Mouse (Mus musculus): ENCODE measurements around the gene Ncs1. TPM values are rescaled to one million over a fixed set of nuclear protein-coding genes. Genes with fewer than 3 reads are reported as not detected.

The Ncs1 gene
- total and polyA plus RNA-seq, 3 experiments, result 0.04 TPM; not detected in 2

DNA sequence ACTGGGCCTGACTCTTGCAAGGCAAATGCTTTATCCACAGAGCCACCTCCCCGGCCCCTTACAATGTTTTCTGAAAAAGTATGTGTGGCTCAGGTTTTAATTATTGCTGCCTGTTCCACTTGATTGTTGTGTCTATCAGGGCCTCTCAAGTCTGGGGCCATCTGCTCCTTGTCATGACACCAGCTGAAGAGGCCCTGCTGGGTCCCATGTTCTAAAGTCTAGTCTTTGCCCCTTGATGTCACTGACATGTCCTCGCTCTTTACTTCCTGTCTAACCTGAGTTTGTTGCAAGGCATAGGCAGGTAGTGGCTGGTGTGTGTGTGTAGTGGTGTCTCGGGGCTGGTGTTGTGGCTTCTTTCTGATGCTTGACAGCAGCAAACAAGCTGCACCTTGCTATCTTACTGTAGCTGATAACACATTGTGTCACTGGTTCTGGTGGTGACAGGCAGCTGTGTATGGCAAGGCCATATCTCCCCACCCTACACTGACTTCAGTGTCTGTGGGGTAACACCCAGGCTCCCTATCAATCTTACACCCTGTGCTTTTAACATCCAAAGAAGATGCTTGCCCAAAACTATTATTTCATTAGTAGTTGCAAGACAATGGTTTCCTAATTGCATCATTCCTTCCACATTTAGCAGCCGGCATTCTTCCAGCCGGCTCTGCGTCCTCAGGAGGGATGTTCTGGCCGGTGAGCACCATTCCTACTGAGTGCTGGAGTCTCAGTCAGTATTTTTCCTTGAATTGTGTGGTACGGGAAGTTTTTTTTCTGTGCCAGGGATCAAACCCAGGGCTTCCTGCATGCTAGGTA lies 96.3 kb downstream of the Ncs1 start:
- Histone ChIP-seq H3K79me2 (replicated peaks; ENCODE audit: control insufficient read depth, extremely low read depth, insufficient read depth, poor library complexity, severe bottlenecking) (no peaks in the 10 kb centered on the region), H3K9me3 (replicated peaks; ENCODE audit: low read length) (peaks cover 13% of the 10 kb centered on the region), H3K4me2 (ENCODE audit: insufficient read depth, low read depth, poor library complexity, severe bottlenecking) (no peak overlapping the region), H3K27me3 (replicated peaks) (peaks cover 76% of the 10 kb centered on the region), H3K27ac (ENCODE audit: insufficient read depth, low read depth) (no peak overlapping the region), H3K9ac (ENCODE audit: insufficient read depth, low read depth) (no peak overlapping the region), H3K4me1 (ENCODE audit: control insufficient read depth in 1 of 2, insufficient read depth in 2 of 2) (no peaks in the 10 kb centered on the region), H3K36me3 (replicated peaks in 1 of 2; ENCODE audit: control insufficient read depth in 1 of 2, insufficient read depth in 1 of 2, low read length in 1 of 2) (no peaks in the 10 kb centered on the region), H3K4me3 (replicated peaks in 1 of 3; ENCODE audit: low read depth in 2 of 3, low read length in 2 of 3, poor library complexity in 1 of 3) (no peak overlapping the region)
- no peak for DNase-seq (ENCODE audit: extremely low read depth)
- no peak for TF ChIP-seq MXI1 (IDR thresholded peaks at IDR 0.05; ENCODE audit: low read depth, low read length)
- TF ChIP-seq KAT2A (IDR thresholded peaks at IDR 0.05; ENCODE audit: insufficient replicate concordance, low read length), result no peak
- TF ChIP-seq POLR2AphosphoS2 (IDR thresholded peaks at IDR 0.05; ENCODE audit: low read depth, low read length), result no peak
- dilution Hi-C loops (cut with MboI; ENCODE audit: extremely low pct_ligation_motif_present, extremely low pct_unique_long_range_greater_than_20kb, low sequenced_read_pairs), result no loop called here
- in situ Hi-C loops (cut with MboI; ENCODE audit: low pct_ligation_motif_present, low pct_unique_long_range_greater_than_20kb, low sequenced_read_pairs), result no loop called here

Other genes with a start within 250 kb of the Ncs1 start
- gene Fnbp1, start 103.8 kb upstream of the Ncs1 start, total RNA-seq (2012; rRNA removed), result 39.2 and 50.5 TPM in 2 replicates
- gene Fnbp1, start 103.8 kb upstream of the Ncs1 start, total RNA-seq (2014; rRNA removed), result 20.7 and 29.6 TPM in 2 replicates
- 133 and 147 TPM in 2 replicates for gene Fnbp1, start 103.8 kb upstream of the Ncs1 start, polyA plus RNA-seq (2012; ENCODE audit: insufficient read length, low read depth)
- gene Gpr107, start 93.5 kb upstream of the Ncs1 start, total RNA-seq (2012; rRNA removed), result 22.7 and 24.6 TPM in 2 replicates
- gene Gpr107, start 93.5 kb upstream of the Ncs1 start, total RNA-seq (2014; rRNA removed), result 24.9 and 27.8 TPM in 2 replicates
- gene Gpr107, start 93.5 kb upstream of the Ncs1 start, polyA plus RNA-seq (2012; ENCODE audit: insufficient read length, low read depth), result 19.6 and 25.7 TPM in 2 replicates
- 1.4 and 2.1 TPM in 2 replicates for gene Hmcn2, start 68.6 kb downstream of the Ncs1 start, total RNA-seq (2012; rRNA removed)
- gene Hmcn2, start 68.6 kb downstream of the Ncs1 start, total RNA-seq (2014; rRNA removed), result 1.0 and 1.9 TPM in 2 replicates
- gene Hmcn2, start 68.6 kb downstream of the Ncs1 start, polyA plus RNA-seq (2012; ENCODE audit: insufficient read length, low read depth), result 4.3 and 5.7 TPM in 2 replicates
- gene Ass1, start 224.4 kb downstream of the Ncs1 start, total RNA-seq (2012; rRNA removed), result 45.1 and 64.4 TPM in 2 replicates
- 87.8 and 97.4 TPM in 2 replicates for gene Ass1, start 224.4 kb downstream of the Ncs1 start, total RNA-seq (2014; rRNA removed)
- 204 and 211 TPM in 2 replicates for gene Ass1, start 224.4 kb downstream of the Ncs1 start, polyA plus RNA-seq (2012; ENCODE audit: insufficient read length, low read depth)